Mouse (Mus musculus) stomach, embryonic 14.5 days (tissue): ENCODE measurements around the gene Shank1. TPM values are rescaled to one million over a fixed set of nuclear protein-coding genes. Genes with fewer than 3 reads are reported as not detected.
"Not testable (repeated sequence)": the region's sequence is repeated elsewhere in the genome, so short reads cannot be mapped to it uniquely, and the experiment has no call there.

Experiments used
- ATAC-seq: fragments of 200-750 bp; cut with Nextera tagmentation; 2 replicates; pipeline ENCODE4 v1.8.0; 2017; ENCODE audit warnings: low read depth, moderate TSS enrichment; ENCODE audit not compliant: insufficient number of reproducible peaks, insufficient read depth, low FRiP score
- H3K27ac ChIP-seq: fragments of 300-500 bp; sonication (generic); 2 replicates; pipeline ENCODE4 v1.5.1; 2014; ENCODE audit warnings: mild to moderate bottlenecking, low read length, moderate library complexity, mixed read lengths
- H3K27me3 ChIP-seq: fragments of 300-500 bp; sonication (generic); 2 replicates; pipeline ENCODE4 v1.6.1; 2014; ENCODE audit warnings: low read length, control low read depth, mixed read lengths; ENCODE audit not compliant: control insufficient read depth, insufficient read depth
- H3K36me3 ChIP-seq: fragments of 300-500 bp; sonication (generic); 2 replicates; pipeline ENCODE4 v1.6.1; 2014; ENCODE audit warnings: mild to moderate bottlenecking, control low read depth, low read length, moderate library complexity, mixed read lengths; ENCODE audit not compliant: control insufficient read depth, insufficient read depth
- H3K4me1 ChIP-seq: fragments of 300-500 bp; sonication (generic); 2 replicates; pipeline ENCODE4 v1.6.1; 2014; ENCODE audit warnings: low read length, control low read depth, mixed read lengths; ENCODE audit not compliant: control insufficient read depth, insufficient read depth
- H3K4me2 ChIP-seq: fragments of 300-500 bp; sonication (generic); replicated peaks from 2 replicates; pipeline ENCODE4 v1.6.1; 2014; ENCODE audit warnings: low read depth, low read length, control low read depth
- H3K4me3 ChIP-seq: fragments of 300-500 bp; sonication (generic); 2 replicates; pipeline ENCODE4 v1.5.1; 2014; ENCODE audit warnings: low read depth, low read length, control low read depth
- H3K9ac ChIP-seq: fragments of 300-500 bp; sonication (generic); replicated peaks from 2 replicates; pipeline ENCODE4 v1.6.1; 2014; ENCODE audit warnings: low read depth, mild to moderate bottlenecking, control low read depth, low read length, moderate library complexity, mixed read lengths
- H3K9me3 ChIP-seq: fragments of 300-500 bp; sonication (generic); 2 replicates; pipeline ENCODE4 v1.6.1; 2016; ENCODE audit warnings: low read depth, low read length, control low read depth; ENCODE audit not compliant: control insufficient read depth
- WGBS: fragments of 180-500 bp; shearing (Covaris S2); extraction: QIAGEN DNeasy Blood & Tissue Kit; methylation state at CpG from one replicate; pipeline ENCODE4 v1.1.7; 2014; 5-methylcytosine and 5-hydroxymethylcytosine counted together
- polyA plus RNA-seq: library from polyadenylated mRNA; unstranded; fragments of >200 nt; fragmentation: Nextera tagmentation; extraction: Ambion mirVana; gene quantifications from 2 replicates; pipeline ENCODE4 v1.2.1, GENCODE M21; 2014

Gene Shank1
- polyA plus RNA-seq, 1 experiment from 2014 or later, result 4.5 TPM

DNA sequence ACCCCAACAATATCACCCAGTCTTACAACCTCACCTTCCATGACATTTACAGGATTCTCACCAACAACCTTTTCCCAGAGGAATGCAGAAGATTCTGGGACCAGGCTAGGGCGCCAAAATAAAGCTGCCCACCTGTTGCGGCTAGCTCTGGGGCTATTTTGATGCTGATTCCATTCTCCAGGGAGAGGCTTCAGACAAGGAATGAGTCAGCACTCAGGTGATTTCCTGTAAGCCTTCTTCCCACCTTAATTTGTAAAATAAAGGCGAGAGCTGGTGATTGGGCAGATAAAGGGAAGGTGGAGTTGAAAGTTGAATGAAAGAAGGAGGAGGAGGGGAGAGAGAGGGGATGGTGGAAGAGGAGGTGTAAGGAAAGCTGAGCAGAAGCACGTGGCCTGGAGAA lies 18.6 kb upstream of the Shank1 start:
- Histone ChIP-seq H3K36me3 (no peaks in the 10 kb centered on the region), H3K27me3 (no peaks in the 10 kb centered on the region), H3K9me3 (no peaks in the 10 kb centered on the region), H3K9ac (no peak overlapping the region), H3K4me3 (no peak overlapping the region), H3K4me1 (no peaks in the 10 kb centered on the region), H3K4me2 (no peak overlapping the region), H3K27ac (no peak overlapping the region)
- ATAC-seq, result no peak
- 53% methylated on average over 4 of the region's 4 CpGs for WGBS

- 79% methylated on average over 2 of the region's 2 CpGs for WGBS
- H3K4me2 ChIP-seq, H3K9me3 ChIP-seq, H3K27me3 ChIP-seq, H3K27ac ChIP-seq, H3K4me3 ChIP-seq, H3K36me3 ChIP-seq, ATAC-seq, H3K9ac ChIP-seq, H3K4me1 ChIP-seq: not testable (repeated sequence)
Measured at GRCm38 (mm10) chr7:44297501-44297900, 12.6 kb upstream of the Shank1 start.

DNA sequence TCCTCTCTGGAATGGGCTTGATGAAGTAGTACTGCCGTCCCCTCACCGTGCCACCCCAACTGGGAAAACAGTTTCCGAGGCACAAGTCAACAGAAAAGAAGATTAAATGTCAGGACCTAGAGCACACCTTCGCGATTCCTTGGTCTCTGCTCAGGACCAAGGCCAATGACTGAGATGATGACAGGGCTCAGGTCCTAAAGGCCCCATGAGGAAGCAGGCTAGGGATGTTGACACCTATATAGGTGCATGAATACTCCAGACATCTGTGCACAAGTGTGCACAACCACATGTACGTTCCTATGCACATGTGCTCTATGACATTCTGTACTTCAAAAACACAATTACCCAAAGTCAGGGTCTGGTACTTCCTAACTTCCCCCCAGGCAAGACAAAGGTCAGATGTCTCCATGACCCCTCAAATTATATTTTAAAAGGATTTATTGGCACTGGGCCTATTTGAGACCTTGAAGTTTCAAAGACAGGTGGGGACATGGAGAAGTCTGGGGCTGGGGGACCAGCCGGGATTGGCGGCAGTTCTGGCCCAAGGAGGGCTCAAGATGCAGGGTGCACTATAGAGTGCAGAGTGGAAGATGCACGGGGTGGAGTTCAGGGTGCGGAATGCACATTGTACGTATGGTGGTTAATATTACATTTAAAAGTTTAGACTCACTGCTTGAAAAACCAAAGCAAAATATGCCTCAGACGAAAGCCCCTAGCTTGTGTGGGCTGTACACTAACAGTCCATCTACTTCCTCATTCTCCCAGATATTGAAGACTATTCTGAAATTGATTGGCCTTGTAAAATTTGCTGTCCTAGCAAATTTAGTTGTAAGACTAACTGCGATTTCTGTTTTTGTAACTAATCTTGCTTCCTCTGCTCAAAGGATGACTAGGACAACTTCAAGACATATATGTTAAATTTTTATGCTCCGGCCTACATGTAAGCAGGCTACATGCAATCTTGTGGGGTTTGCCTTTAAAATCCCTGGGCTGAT lies 6.4 kb upstream of the Shank1 start:
- H3K4me3 ChIP-seq, result peak overlapping the region; percentile 69
- no peaks in the 10 kb centered on the region for H3K9me3 ChIP-seq
- WGBS, result 86% methylated on average over 14 of the region's 14 CpGs
- H3K4me1 ChIP-seq, result peaks cover 16% of the 10 kb centered on the region; the same call in 1 of the 2 replicates
- H3K27ac ChIP-seq, result peak overlapping the region; percentile 91; the same call in 1 of the 2 replicates
- no peak for ATAC-seq
- peak overlapping the region; percentile 87 for H3K9ac ChIP-seq
- H3K4me2 ChIP-seq, result peak overlapping the region; percentile 70
- no peaks in the 10 kb centered on the region for H3K36me3 ChIP-seq
- H3K27me3 ChIP-seq, result no peaks in the 10 kb centered on the region

DNA sequence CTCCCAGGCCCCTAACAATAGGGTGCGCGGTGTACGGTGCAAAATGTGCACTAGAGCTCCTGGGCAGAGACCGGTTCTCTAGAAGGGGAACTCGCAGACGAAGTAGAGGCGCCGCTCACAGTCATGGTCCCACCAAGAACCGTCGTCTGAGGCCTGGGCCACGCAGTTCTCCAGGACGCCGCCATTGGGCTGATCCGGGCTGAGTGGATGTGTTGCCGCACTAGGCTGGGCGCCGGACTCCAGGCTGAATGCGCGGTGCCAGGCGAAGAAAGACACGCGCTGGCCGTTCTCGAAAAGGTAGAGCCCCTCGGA lies 5.6 kb upstream of the Shank1 start:
- under 1% methylated on average over 25 of the region's 25 CpGs for WGBS
- peak overlapping the region; percentile 69 for H3K4me3 ChIP-seq
- no peaks in the 10 kb centered on the region for H3K9me3 ChIP-seq
- no peaks in the 10 kb centered on the region for H3K36me3 ChIP-seq
- peak overlapping the region; percentile 70 for H3K4me2 ChIP-seq
- peaks cover 16% of the 10 kb centered on the region; the same call in 1 of the 2 replicates for H3K4me1 ChIP-seq
- peak overlapping the region; percentile 87 for H3K9ac ChIP-seq
- peak overlapping the region; percentile 91 for H3K27ac ChIP-seq
- ATAC-seq, result peak; percentile 8; the same call in 1 of the 2 replicates
- H3K27me3 ChIP-seq, result no peaks in the 10 kb centered on the region

DNA sequence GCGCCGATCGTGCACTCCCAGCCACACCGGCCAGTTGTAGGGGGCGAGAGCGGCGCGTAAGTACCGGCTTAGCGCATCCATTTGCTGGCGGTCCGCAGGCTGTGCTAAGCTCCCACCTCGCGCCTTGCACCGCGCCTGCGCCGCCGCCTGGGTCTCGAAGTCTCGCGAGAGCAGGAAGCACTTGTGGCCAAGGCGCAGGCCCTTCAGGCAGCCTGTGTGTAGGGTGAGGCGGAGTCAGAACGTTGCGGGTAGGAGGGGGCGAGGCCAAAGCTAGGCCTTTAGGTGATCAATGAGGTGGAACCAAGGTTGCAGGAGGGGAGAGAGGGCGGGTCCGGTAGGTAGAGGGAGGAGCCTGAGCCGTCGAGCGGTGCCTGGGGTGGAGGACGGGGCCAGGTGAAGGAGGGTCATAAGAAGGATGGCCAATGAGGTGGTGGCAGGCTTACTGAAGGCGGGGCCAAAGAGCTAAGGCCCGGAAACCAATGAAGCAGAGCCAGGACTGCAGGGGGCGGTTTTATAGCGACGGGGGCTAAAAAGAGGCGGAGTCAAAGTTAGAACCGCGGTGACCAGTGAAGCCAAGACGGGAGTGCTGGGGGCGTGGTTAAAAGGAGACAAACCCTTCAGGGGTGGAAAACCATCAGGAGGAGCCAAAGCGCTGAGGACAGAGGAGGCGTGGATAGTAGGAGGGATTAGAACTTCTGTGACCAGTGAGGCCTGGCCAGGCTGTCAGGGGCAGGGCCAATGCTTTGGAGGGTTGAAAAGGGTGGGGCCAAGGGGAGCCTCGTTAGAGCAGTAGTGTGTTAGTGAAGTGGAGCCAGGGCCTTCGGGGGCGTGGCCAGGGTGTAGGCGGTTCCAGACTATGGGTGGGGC lies 5.0 kb upstream of the Shank1 start:
- H3K9ac ChIP-seq, result peak overlapping the region; percentile 87
- peak overlapping the region; percentile 70 for H3K4me2 ChIP-seq
- ATAC-seq, result peak; percentile 94
- no peaks in the 10 kb centered on the region for H3K27me3 ChIP-seq
- H3K4me3 ChIP-seq, result peak overlapping the region; percentile 69
- no peaks in the 10 kb centered on the region for H3K9me3 ChIP-seq
- H3K4me1 ChIP-seq, result peaks cover 16% of the 10 kb centered on the region; the same call in 1 of the 2 replicates
- no peaks in the 10 kb centered on the region for H3K36me3 ChIP-seq
- H3K27ac ChIP-seq, result peak overlapping the region; percentile 91
- WGBS, result under 1% methylated on average over 49 of the region's 49 CpGs

DNA sequence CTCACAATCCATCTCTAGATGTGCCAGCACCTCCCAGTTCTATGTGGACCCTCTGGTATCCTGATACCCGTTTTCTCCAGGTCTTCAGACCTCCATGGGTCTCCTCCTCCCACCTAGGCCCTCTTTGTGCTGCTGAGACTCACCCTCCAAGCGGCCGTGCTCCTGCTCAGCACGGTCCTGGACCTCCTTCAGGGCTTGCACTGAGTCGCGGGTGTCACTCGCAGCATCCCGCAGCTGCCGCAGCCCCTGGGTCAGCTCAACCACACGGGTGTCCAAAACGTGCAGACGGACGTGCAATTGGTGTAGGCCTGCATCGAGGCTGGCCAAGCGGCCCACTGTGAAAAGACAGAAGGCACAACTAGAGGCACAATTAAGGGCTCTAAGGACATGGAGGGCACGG lies 4.4 kb upstream of the Shank1 start:
- 0 out of 2 replicates have a peak overlapping the region, but pooled peaks have one; percentile 1 for H3K4me3 ChIP-seq
- peak overlapping the region; percentile 70 for H3K4me2 ChIP-seq
- peak overlapping the region; percentile 29; the same call in 1 of the 2 replicates for H3K27ac ChIP-seq
- peaks cover 20% of the 10 kb centered on the region; the same call in 1 of the 2 replicates for H3K4me1 ChIP-seq
- H3K36me3 ChIP-seq, result no peaks in the 10 kb centered on the region
- no peak for ATAC-seq
- WGBS, result 13% methylated on average over 16 of the region's 16 CpGs
- H3K9me3 ChIP-seq, result no peaks in the 10 kb centered on the region
- H3K9ac ChIP-seq, result no peak overlapping the region
- H3K27me3 ChIP-seq, result no peaks in the 10 kb centered on the region

DNA sequence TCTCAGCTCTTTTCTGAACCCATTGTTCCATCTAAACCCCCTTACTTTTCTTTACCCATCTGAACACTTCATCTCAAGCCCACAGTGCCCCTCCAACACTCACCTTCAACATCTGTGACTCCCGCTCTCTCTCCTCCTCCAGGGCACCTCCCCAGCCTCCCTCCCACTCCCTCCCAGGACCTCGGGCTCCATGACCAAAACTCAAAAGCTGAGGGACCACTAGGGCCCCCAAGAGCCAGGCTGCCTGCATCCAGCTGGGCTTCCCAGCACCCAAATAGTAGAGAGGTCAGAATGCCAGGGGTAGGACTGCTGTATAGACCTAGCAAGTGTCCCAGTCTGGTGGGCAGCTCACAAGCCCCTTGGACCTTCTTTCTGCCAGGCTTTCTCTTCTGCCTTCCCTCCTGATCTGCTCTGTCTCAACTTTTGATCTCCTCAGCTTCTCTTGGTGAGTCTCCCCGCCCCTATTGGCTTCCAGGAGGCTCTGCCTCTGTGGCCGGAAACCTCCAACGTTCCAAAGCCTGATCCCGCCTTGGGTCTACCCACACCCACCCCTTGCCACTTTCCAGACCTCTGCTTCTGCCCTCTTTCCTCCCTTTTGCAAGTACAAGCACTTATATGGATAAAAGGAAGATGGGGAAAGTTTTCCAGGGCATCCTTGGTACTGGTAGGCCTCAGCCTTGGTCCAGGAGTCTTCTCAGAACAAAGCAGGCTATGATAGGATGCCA lies 3.4 kb upstream of the Shank1 start, which contains the start of gene Clec11a:
TSS of gene Clec11a (minus strand) at position 387 of the 725 bp plus-strand sequence.
- Histone ChIP-seq H3K9me3 (no peaks in the 10 kb centered on the region), H3K36me3 (no peaks in the 10 kb centered on the region), H3K4me3 (0 out of 2 replicates have a peak within 1 kb of the TSS, but pooled peaks have one; percentile 1), H3K9ac (no peak within 1 kb of the TSS), H3K27ac (peak within 1 kb of the TSS; percentile 34; the same call in 1 of the 2 replicates), H3K4me2 (peak within 1 kb of the TSS; percentile 70), H3K27me3 (no peaks in the 10 kb centered on the region), H3K4me1 (peaks cover 28% of the 10 kb centered on the region)
- no peak for ATAC-seq
- WGBS, result 50% methylated on average over 6 of the region's 6 CpGs
